Mouse (Mus musculus) layer of hippocampus, adult 2 months (tissue): Measurements from ENCODE around the gene Atf7. TPM values are rescaled to one million over a fixed set of nuclear protein-coding genes. Genes with fewer than 3 reads are reported as not detected.

Experiments used
- DNase-seq, 2 experiments: peaks; one replicate each; pipeline ENCODE4 v3.0.0; 2022; ENCODE audit warnings: low spot score in 2 of 2
- H3K27ac ChIP-seq: fragments of 200-600 bp; 2 replicates; pipeline ENCODE4 v1.8.1; 2022
- H3K4me3 ChIP-seq: fragments of 200-600 bp; 2 replicates; pipeline ENCODE4 v1.8.1; 2022; ENCODE audit warnings: mild to moderate bottlenecking
- CTCF ChIP-seq: fragments of 200-600 bp; conservative IDR thresholded peaks from 2 replicates; pipeline ENCODE4 v1.8.1; 2022; ENCODE audit warnings: antibody characterized with exemption, mild to moderate bottlenecking, moderate library complexity
- total RNA-seq, 2 experiments: library from RNA; stranded (reverse); gene quantifications; 2 replicates each; pipeline ENCODE4 v1.2.3; 2021

Gene Atf7
- total RNA-seq, 2 experiments from 2014 or later = 45.5 to 46.4 TPM

GRCm38 (mm10) chr15:102593996-102594656 is 31.1 kb downstream of the Atf7 start:
- DNase-seq = no peak
- H3K27ac ChIP-seq = peak overlapping the region; percentile 75
- TF ChIP-seq CTCF = no peak
- H3K4me3 ChIP-seq = no peak overlapping the region

GRCm38 (mm10) chr15:102592674-102593073 is 32.6 kb downstream of the Atf7 start:
- no peak for DNase-seq

GRCm38 (mm10) chr15:102590567-102590966 is 34.7 kb downstream of the Atf7 start:
- no peak for TF ChIP-seq CTCF
- no peak overlapping the region for H3K27ac ChIP-seq
- no peak overlapping the region for H3K4me3 ChIP-seq
- no peak for DNase-seq

More at GRCm38 (mm10) chr15:102592674-102593073, 32.6 kb downstream of the Atf7 start:
- H3K27ac ChIP-seq = peak overlapping the region; percentile 33; the same call in 1 of the 2 replicates
- H3K4me3 ChIP-seq = no peak overlapping the region
- peak; percentile 66 for TF ChIP-seq CTCF

- TF ChIP-seq CTCF = no peak
- H3K27ac ChIP-seq = no peak overlapping the region
- no peak overlapping the region for H3K4me3 ChIP-seq
- DNase-seq = no peak
These were observed 35.4 kb downstream of the Atf7 start for GRCm38 (mm10) chr15:102589826-102590225.

GRCm38 (mm10) chr15:102585501-102585900 is 39.8 kb downstream of the Atf7 start:
- DNase-seq = no peak
- no peak for TF ChIP-seq CTCF
- Histone ChIP-seq H3K27ac (peak overlapping the region; percentile 96), H3K4me3 (no peak overlapping the region)

- peak; percentile 69 to 81 for DNase-seq
- peak overlapping the region; percentile 96 for H3K27ac ChIP-seq
- H3K4me3 ChIP-seq = peak overlapping the region; percentile 19; the same call in 1 of the 2 replicates
- no peak for TF ChIP-seq CTCF
These were observed 41.4 kb downstream of the Atf7 start for GRCm38 (mm10) chr15:102583708-102584383.

- DNase-seq = no peak
- Histone ChIP-seq H3K4me3 (no peak overlapping the region), H3K27ac (peak overlapping the region; percentile 24; the same call in 1 of the 2 replicates)
- TF ChIP-seq CTCF = no peak
These were observed 44.1 kb downstream of the Atf7 start for GRCm38 (mm10) chr15:102581205-102581604.

DNA sequence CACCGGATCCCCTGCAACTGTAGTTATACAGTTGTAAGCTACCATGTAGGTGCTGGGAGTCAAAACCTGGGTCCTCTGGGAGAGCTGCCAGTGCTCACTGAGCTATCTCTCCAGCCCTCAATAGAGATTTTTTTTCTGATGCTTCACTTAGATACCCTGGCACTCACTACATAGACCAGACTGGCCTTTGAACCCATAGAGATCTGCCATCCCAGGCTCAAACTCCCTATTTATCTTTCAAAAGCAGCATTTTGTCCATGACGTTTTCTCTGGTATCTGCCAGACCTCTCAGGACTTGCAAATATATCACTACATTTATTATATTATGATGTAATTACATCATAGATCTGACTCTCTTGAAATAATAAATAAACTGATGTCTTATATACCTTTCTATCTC is 46.9 kb downstream of the Atf7 start:
- TF ChIP-seq CTCF = no peak
- no peak overlapping the region for H3K27ac ChIP-seq
- no peak for DNase-seq
- H3K4me3 ChIP-seq = no peak overlapping the region

DNA sequence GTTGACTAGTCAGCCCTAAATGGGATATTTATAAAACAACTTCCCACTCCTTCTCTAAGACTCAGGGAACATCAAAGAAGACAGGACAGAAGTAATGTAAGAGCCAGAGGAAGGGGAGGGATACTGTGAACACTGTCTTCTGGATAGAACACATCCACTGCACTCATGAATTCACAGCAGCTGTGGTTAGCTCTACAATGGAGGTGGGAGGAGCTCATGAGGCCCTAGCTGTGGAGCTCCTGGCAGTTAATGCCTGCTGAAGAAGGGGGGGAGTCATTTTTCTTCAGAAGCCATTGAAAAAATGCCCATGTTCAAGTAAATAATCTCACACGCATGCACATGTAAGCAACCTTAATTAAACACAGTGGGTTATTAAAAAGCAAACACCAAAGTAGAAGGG is 48.3 kb downstream of the Atf7 start:
- DNase-seq = no peak
- Histone ChIP-seq H3K4me3 (no peak overlapping the region), H3K27ac (peak overlapping the region; percentile 24; the same call in 1 of the 2 replicates)
- TF ChIP-seq CTCF = no peak

DNA sequence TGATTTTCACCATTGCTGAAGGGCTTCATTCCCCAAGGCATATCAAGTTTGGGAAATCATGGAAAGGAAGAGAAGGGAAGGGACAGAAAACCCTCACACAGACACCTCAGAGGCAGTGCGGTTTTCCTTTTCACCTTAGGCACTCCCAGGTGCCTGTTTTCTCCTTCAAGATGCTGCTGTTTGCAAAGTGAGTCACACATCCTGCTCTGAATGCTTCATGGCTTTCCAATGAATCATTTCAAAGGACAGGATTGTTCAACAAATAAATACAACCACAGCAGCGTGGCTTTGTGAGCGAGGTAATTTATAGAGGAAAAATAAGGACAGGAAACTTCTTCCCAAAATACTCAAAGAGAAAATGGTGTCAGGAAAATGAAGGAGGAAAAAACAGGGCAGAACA is 53.2 kb downstream of the Atf7 start:
- DNase-seq = no peak
- TF ChIP-seq CTCF = no peak
- Histone ChIP-seq H3K4me3 (no peak overlapping the region), H3K27ac (peak overlapping the region; percentile 29; the same call in 1 of the 2 replicates)

- DNase-seq = no peak
- H3K4me3 ChIP-seq = no peak overlapping the region
- no peak for TF ChIP-seq CTCF
- no peak overlapping the region for H3K27ac ChIP-seq
These were observed 57.4 kb downstream of the Atf7 start for GRCm38 (mm10) chr15:102567849-102568248.

DNA sequence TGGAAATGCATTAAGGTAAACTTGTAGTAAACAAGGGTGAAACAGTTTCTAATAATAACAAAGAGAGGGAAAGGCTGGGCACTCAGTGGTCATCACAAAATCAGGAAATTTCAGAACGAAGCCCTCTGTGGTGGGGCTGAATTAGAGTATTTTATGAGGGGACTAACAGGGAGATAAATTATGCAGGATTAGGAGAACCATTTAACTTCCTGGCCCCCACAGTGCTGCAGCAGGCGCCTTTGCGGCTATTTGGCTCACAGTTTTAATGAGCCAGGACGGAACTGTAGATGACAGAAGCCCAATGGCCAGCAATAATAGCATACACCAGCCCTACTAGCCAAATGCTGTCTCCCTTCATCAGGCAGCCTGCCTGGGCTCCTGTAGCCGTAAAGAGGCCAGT is 61.6 kb downstream of the Atf7 start:
- Histone ChIP-seq H3K27ac (peak overlapping the region; percentile 61), H3K4me3 (no peak overlapping the region)
- no peak for TF ChIP-seq CTCF
- no peak for DNase-seq

DNA sequence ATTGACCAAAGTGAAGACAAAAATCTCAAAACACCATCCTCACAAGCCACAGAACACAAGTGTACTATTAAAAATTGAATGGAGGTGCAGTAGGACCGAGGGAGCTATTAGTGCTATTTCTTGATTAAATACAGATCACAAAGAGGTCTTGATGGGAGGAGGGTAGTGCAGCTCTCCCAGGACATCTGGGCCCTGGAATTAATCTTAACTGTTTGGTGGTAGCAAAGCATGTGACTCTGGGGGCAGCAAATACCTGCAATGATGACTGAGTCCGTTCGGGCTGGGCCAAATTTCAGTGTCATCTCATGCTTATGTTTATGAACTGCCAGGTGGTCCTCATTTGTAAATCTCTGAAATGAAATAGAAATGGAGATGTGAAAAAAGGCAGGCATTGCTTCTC is 62.2 kb downstream of the Atf7 start:
- Histone ChIP-seq H3K27ac (peak overlapping the region; percentile 61), H3K4me3 (no peak overlapping the region)
- no peak for TF ChIP-seq CTCF
- no peak for DNase-seq

DNA sequence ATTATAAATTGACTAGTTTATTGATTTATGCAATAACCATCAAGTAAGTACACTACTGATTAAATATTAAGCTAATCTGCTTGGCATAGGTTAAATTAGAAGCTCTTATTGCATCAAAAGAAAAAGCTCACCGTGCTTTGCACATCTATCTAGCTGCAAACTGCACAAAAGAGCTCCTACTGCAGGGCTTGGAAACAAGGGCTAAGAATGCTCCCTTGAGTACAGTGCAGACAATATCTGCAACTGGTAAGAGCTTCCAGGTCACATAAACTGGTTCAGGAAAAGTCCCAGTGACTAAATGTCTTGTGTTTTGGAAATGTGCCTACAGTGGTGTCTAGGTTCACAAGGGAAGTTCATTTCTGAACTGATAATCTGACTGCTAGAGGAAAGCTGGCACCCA is 62.8 kb downstream of the Atf7 start:
- Histone ChIP-seq H3K27ac (peak overlapping the region; percentile 61; the same call in 1 of the 2 replicates), H3K4me3 (no peak overlapping the region)
- no peak for TF ChIP-seq CTCF
- no peak for DNase-seq
